Mouse (Mus musculus) layer of hippocampus, adult 2 months (tissue): Measurements from ENCODE around the gene Rassf9. TPM values are rescaled to one million over a fixed set of nuclear protein-coding genes. Genes with fewer than 3 reads are reported as not detected.
A peak's percentile ranks its signal among the peaks of the same experiment; 100 is the strongest.

Experiments
- DNase-seq, 2 experiments: peaks; one replicate each; pipeline ENCODE4 v3.0.0; 2022; ENCODE audit warnings: low spot score in 2 of 2
- H3K27ac ChIP-seq: fragments of 200-600 bp; 2 replicates; pipeline ENCODE4 v1.8.1; 2022
- H3K4me3 ChIP-seq: fragments of 200-600 bp; 2 replicates; pipeline ENCODE4 v1.8.1; 2022; ENCODE audit warnings: mild to moderate bottlenecking
- CTCF ChIP-seq: fragments of 200-600 bp; conservative IDR thresholded peaks from 2 replicates; pipeline ENCODE4 v1.8.1; 2022; ENCODE audit warnings: antibody characterized with exemption, mild to moderate bottlenecking, moderate library complexity
- long read RNA-seq, 2 experiments: library from polyadenylated mRNA; stranded (forward); transcript quantifications; one replicate each; pipeline ENCODE4 v2.0.0; 2021; ENCODE audit warnings: borderline mapping rate in 2 of 2
- total RNA-seq, 2 experiments: library from RNA; stranded (reverse); gene quantifications; 2 replicates each; pipeline ENCODE4 v1.2.3; 2021

The Rassf9 gene
- total RNA-seq, result 1 to 10 TPM; 1.9 to 2.6 TPM
- long read RNA-seq, experiment 1, result 0 reads
- long read RNA-seq, experiment 2, result 0 reads

GRCm38 (mm10) chr10:102511807-102512461, at the start of gene Rassf9:
Rassf9 (plus strand) TSS chr10:102512222.
- no peak for DNase-seq
- no peak for TF ChIP-seq CTCF
- peak within 1 kb of the TSS; percentile 34; the same call in 1 of the 2 replicates for H3K4me3 ChIP-seq
- H3K27ac ChIP-seq, result peak within 1 kb of the TSS; percentile 53; the same call in 1 of the 2 replicates

GRCm38 (mm10) chr10:102469412-102469811, 42.6 kb upstream of the Rassf9 start:
- H3K27ac ChIP-seq, result no peak overlapping the region
- no peak for DNase-seq
- no peak overlapping the region for H3K4me3 ChIP-seq
- no peak for TF ChIP-seq CTCF

GRCm38 (mm10) chr10:102490386-102490785, 21.6 kb upstream of the Rassf9 start, which contains the start of gene Nts:
Nts (minus strand) TSS chr10:102490486.
- H3K4me3 ChIP-seq, result no peak within 1 kb of the TSS; the same call in 1 of the 2 replicates
- no peak within 1 kb of the TSS for H3K27ac ChIP-seq
- DNase-seq, result no peak
- TF ChIP-seq CTCF, result no peak

GRCm38 (mm10) chr10:102491792-102492191, 20.2 kb upstream of the Rassf9 start:
- no peak overlapping the region for H3K4me3 ChIP-seq
- no peak overlapping the region for H3K27ac ChIP-seq
- DNase-seq, result peak; percentile 46 to 70
- peak; percentile 94 for TF ChIP-seq CTCF

- peak in 1 of 2 experiments; percentile 25 for DNase-seq
- Histone ChIP-seq H3K27ac (no peak overlapping the region), H3K4me3 (no peak overlapping the region)
- TF ChIP-seq CTCF, result peak; percentile 90
These were observed 13.3 kb upstream of the Rassf9 start for GRCm38 (mm10) chr10:102498754-102499153.

GRCm38 (mm10) chr10:102507386-102507785, 4.6 kb upstream of the Rassf9 start:
- no peak for TF ChIP-seq CTCF
- no peak for DNase-seq
- Histone ChIP-seq H3K27ac (no peak overlapping the region), H3K4me3 (no peak overlapping the region)

- no peak for TF ChIP-seq CTCF
- no peak overlapping the region for H3K27ac ChIP-seq
- no peak for DNase-seq
- no peak overlapping the region; the same call in 1 of the 2 replicates for H3K4me3 ChIP-seq
These were observed 588 bp upstream of the Rassf9 start for GRCm38 (mm10) chr10:102511461-102511806.

GRCm38 (mm10) chr10:102514159-102514558, 2.1 kb downstream of the Rassf9 start:
- Histone ChIP-seq H3K4me3 (no peak overlapping the region), H3K27ac (no peak overlapping the region)
- TF ChIP-seq CTCF, result no peak
- no peak for DNase-seq

GRCm38 (mm10) chr10:102527901-102528300, 15.9 kb downstream of the Rassf9 start:
- Histone ChIP-seq H3K4me3 (no peak overlapping the region), H3K27ac (no peak overlapping the region)
- no peak for DNase-seq
- no peak for TF ChIP-seq CTCF

GRCm38 (mm10) chr10:102553941-102554340, 41.9 kb downstream of the Rassf9 start:
- Histone ChIP-seq H3K4me3 (no peak overlapping the region), H3K27ac (no peak overlapping the region)
- no peak for TF ChIP-seq CTCF
- no peak for DNase-seq

- TF ChIP-seq CTCF, result no peak
- DNase-seq, result no peak
- H3K27ac ChIP-seq, result no peak overlapping the region
These were observed 50.5 kb downstream of the Rassf9 start for GRCm38 (mm10) chr10:102562488-102562887.

GRCm38 (mm10) chr10:102577970-102578369, 65.9 kb downstream of the Rassf9 start:
- TF ChIP-seq CTCF, result no peak
- no peak overlapping the region for H3K27ac ChIP-seq
- H3K4me3 ChIP-seq, result no peak overlapping the region
- DNase-seq, result no peak

More at GRCm38 (mm10) chr10:102562488-102562887, 50.5 kb downstream of the Rassf9 start:
- no peak overlapping the region for H3K4me3 ChIP-seq

GRCm38 (mm10) chr10:102594306-102594705, 82.3 kb downstream of the Rassf9 start:
- peak in 1 of 2 experiments; percentile 52 for DNase-seq
- no peak for TF ChIP-seq CTCF

More at GRCm38 (mm10) chr10:102594306-102594705, 82.3 kb downstream of the Rassf9 start:
- H3K4me3 ChIP-seq, result no peak overlapping the region
- no peak overlapping the region for H3K27ac ChIP-seq

Other genes with a start within 250 kb of the Rassf9 start
- 10 to 100 TPM in 1 of 2 experiments, 1 to 10 TPM in 1; 9.5 to 12.5 TPM for gene Nts, start 21.7 kb upstream of the Rassf9 start, total RNA-seq